Mouse (Mus musculus) lung, postnatal 36 days (tissue): Measurements from ENCODE around the gene Zfp593.

ENCODE experiments used
- DNase-seq: peaks from one replicate; pipeline ENCODE4 v3.0.0; 2022; ENCODE audit warnings: mixed read lengths

The Zfp593 gene

DNA sequence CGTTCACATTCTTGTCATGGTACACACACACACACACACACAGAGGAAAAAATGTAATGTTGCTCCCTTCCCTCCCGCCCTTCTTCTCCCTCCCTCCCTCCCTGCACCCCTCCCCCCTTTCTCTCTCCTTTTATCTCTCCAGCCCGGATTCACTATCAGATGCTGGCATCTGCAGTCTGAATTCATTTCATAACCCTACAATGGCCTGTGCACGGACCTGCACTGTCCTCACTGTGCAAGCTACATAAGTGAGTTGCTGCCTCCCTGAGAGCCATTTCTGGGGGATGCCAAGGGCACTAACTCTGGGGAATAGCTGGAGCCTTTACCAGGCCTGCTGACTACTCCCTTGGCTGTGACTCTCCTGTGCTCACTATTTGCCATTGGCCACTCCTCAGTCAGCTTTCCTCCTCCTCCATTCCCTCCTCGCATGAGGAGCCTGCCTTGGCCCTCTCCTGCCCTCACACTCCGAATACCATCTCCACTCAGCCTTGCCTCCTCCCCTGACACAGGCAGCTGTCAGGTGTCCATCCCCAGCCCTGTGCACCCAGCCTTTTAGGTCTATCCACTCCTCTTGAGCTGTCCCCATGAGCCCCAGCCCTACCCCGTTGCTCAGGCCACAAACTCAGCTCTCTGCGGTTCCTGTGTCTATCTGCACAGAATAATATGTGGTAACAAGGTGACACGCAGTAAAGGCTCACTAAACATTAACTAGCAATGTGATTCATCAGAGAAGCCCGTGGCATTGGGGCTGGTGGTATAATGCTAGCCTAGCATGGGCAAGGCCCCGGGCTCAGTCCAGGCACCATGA is 22.4 kb downstream of the Zfp593 start:
- no peak for DNase-seq

DNA sequence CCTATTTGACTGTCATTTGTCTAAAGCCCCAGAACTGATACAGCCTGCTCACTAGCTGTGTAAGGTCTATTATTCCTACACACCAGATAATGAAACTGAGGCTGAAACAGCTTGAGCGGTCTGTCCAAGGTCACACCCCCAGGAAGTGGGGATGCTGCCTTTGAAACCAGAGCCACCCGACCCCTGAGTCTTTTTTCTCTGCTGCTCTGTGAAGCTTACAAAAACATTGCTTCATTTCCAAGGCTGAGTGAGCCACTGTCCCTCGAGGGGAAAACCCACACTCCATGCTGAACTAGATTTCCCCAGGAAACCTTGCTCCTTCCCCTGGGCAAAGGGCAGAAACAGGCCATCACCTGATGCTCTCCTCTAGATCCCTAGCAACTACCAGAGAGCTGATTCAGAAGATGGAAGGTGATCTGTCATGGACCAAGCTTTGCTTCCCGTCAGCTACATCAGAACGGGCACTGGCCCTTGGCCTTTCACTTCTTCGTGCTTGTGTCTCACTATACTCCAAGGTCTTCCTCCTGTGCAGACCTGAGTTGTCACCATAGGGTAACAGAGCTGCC is 38.8 kb downstream of the Zfp593 start:
- DNase-seq, result no peak

DNA sequence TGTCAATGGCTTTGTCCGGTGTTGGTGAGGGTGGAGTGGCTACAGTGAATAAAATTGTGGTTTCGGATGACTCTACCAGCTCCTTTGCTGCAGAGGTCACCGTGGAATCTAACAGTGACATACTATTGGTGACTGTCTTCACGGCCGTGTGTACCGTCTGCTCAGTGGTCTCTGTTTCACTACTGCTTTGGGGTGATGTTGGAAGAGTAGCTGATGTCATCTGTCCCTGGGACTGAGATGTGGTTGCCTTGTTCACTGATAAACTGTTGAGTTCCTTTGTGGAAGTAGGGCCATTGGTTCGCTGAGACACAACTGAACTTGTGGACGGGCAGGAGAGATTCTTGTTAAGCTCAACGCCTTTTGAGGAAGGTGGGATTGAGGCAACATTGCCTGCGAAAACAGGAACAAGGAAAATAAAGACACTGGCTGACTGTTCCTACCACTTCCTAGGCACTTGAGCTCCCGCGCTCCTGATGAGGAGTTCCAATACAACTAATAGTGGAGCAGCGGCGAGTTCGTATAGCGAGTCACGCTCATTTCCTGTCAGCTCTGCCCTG is 42.0 kb downstream of the Zfp593 start:
- DNase-seq, result no peak

DNA sequence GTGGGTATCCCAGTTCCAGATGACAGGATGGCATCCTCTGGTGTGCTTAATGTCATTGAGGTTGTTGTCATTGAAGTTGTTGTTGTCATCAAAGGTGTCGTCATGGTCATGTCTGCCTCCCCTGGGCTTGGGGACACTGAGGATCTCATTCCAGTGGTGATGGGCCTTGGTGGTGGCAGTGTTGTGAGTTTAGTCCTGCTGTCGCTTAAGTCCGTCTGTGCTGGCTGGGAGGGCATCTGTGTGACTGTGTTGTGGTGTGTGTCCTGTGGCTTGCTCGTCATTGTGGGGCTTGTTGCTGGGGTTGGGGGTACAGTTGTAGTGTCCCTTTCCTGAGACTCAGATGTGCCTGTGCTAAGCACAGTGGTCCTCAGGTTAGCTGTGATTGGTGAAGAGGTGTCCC is 42.5 kb downstream of the Zfp593 start, which contains the start of gene Gm7534:
Gm7534 (minus strand) TSS at position 101 of the 400 bp plus-strand sequence.
- no peak for DNase-seq

DNA sequence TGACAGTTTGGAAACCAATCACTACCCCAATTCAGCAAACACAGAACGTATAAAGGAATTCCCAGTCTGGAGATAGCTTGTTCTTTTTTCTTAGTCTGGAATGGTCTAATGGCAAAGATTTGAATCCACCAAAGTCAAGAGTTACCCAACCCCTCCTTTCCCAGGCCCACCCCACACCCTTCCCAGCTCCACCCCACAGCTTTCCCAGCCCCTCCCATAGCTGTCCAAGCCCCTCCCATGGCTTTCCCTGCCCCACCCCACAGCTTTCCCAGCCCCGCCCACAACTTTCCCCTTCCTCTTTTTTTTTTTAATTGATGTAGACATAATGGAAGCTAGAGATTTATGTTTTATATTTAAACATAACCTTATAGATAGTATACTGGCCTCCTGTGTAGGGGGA is 46.0 kb downstream of the Zfp593 start:
- DNase-seq, result no peak
